Mouse (Mus musculus): ENCODE measurements around the gene Aspscr1. TPM values are rescaled to one million over a fixed set of nuclear protein-coding genes. Genes with fewer than 3 reads are reported as not detected.
"Not testable (repeated sequence)": the region's sequence is repeated elsewhere in the genome, so short reads cannot be mapped to it uniquely, and the experiment has no call there.

The Aspscr1 gene
- polyA plus RNA-seq, 1 experiment from 2014 or later, result 105 TPM

GRCm38 (mm10) chr11:120721124-120722066, 48.6 kb downstream of the Aspscr1 start, which contains the start of gene Rac3:
TSS of gene Rac3 (plus strand) at chr11:120721470.
- H3K27me3 ChIP-seq (replicated peaks), result 0 out of 2 replicates have a peak, but pooled peaks cover 3% of the 10 kb centered on the region
- under 1% methylated on average over 87 of the region's 90 CpGs for WGBS
- no peaks in the 10 kb centered on the region for H3K9me3 ChIP-seq
- H3K4me1 ChIP-seq, result peaks cover 19% of the 10 kb centered on the region
- H3K4me2 ChIP-seq, result peak within 1 kb of the TSS; percentile 98
- H3K9ac ChIP-seq, result peak within 1 kb of the TSS; percentile 55
- peak; percentile 65 for ATAC-seq (ENCODE audit: insufficient read depth, low FRiP score, low read depth)
- peak within 1 kb of the TSS; percentile 56 for H3K4me3 ChIP-seq (replicated peaks)
- 0 out of 2 replicates have a peak, but pooled peaks cover 7% of the 10 kb centered on the region for H3K36me3 ChIP-seq
- 0 out of 2 replicates have a peak within 1 kb of the TSS, but pooled peaks have one; percentile 8 for H3K27ac ChIP-seq

DNA sequence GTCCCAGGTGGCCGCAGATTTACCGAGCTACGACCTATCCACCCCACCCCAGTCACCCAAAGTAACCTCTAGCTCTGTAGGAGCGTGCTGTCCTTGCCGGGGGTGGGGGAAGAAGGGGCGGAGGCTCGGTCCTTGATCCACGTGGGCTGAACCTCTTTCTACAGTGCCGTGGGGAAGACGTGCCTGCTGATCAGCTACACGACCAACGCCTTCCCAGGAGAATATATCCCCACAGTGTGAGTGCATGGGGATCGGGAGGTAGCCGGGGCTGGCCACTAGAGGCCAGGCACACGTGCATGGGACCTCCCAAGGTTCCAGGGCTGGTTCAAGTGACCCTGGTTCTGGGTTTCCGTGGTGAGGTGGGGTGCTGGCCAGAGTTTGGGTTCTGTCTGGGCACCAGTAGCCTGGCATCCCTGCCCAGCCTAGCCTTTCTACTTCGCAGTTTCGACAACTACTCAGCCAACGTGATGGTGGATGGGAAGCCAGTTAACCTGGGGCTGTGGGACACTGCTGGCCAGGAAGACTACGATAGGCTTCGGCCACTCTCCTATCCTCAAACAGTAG, 49.4 kb downstream of the Aspscr1 start:
- Histone ChIP-seq H3K4me3 (replicated peaks) (peak overlapping the region; percentile 56), H3K9ac (peak overlapping the region; percentile 55), H3K4me2 (peak overlapping the region; percentile 98), H3K9me3 (no peaks in the 10 kb centered on the region), H3K36me3 (0 out of 2 replicates have a peak, but pooled peaks cover 7% of the 10 kb centered on the region), H3K27me3 (replicated peaks) (0 out of 2 replicates have a peak, but pooled peaks cover 3% of the 10 kb centered on the region), H3K4me1 (peaks cover 25% of the 10 kb centered on the region), H3K27ac (no peak overlapping the region)
- ATAC-seq (ENCODE audit: insufficient read depth, low FRiP score, low read depth), result no peak
- WGBS, result 22% methylated on average over 21 of the region's 21 CpGs

DNA sequence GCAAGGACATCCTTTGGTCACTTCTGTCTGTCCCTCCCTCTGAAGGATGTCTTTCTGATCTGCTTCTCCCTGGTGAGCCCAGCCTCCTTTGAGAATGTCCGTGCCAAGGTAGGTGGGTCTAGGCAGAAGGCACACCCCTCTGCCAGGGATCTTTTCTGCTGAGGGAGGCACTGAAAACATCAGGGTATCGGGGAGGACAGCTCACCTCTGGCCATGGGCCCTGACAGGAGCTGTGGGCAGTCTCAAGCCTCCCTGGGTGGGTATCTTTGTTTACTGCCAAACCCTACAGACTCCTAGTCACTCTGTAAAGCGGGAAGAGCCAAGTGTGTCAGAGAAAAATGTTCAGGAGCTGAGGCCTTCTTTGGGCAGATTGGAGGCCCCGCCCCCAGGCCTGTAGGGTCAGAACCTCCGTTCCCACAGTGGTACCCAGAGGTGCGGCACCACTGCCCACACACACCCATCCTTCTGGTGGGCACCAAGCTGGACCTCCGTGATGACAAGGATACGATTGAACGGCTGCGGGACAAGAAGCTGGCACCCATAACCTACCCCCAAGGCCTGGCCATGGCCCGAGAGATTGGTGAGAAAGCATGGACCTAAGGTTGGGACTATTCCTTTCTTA, 50.1 kb downstream of the Aspscr1 start:
- Histone ChIP-seq H3K4me1 (peaks cover 25% of the 10 kb centered on the region), H3K4me3 (replicated peaks) (no peak overlapping the region)
- WGBS, result 85% methylated on average over 11 of the region's 11 CpGs

DNA sequence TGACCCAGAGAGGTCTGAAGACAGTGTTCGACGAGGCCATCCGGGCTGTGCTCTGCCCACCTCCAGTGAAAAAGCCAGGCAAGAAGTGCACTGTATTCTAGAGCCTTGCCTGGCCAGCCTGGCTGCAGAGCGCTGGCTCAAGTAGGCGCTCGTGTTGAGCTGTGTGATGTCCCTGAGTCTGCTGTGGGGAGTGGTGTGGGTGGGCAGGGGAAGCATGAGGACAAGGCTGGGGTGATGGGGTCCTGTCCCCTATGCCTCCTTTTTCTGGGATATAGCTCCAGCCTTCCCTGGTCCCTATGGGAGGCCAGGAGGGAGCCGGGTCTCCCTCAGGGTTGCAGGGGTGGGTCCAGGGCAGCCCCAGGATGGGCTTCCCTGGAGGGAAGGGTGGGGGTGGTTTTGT, 50.7 kb downstream of the Aspscr1 start:
- Histone ChIP-seq H3K9ac (no peak overlapping the region), H3K27ac (no peak overlapping the region), H3K27me3 (replicated peaks) (0 out of 2 replicates have a peak, but pooled peaks cover 3% of the 10 kb centered on the region), H3K4me3 (replicated peaks) (no peak overlapping the region), H3K4me1 (peaks cover 25% of the 10 kb centered on the region), H3K4me2 (no peak overlapping the region), H3K36me3 (0 out of 2 replicates have a peak, but pooled peaks cover 7% of the 10 kb centered on the region), H3K9me3 (no peaks in the 10 kb centered on the region)
- WGBS, result 92% methylated on average over 7 of the region's 7 CpGs
- no peak for ATAC-seq (ENCODE audit: insufficient read depth, low FRiP score, low read depth)

More for the DNA sequence above, 50.1 kb downstream of the Aspscr1 start:
- Histone ChIP-seq H3K36me3 (0 out of 2 replicates have a peak, but pooled peaks cover 7% of the 10 kb centered on the region), H3K9me3 (no peaks in the 10 kb centered on the region), H3K27me3 (replicated peaks) (0 out of 2 replicates have a peak, but pooled peaks cover 3% of the 10 kb centered on the region), H3K27ac (no peak overlapping the region), H3K4me2 (no peak overlapping the region), H3K9ac (no peak overlapping the region)
- ATAC-seq (ENCODE audit: insufficient read depth, low FRiP score, low read depth), result no peak

DNA sequence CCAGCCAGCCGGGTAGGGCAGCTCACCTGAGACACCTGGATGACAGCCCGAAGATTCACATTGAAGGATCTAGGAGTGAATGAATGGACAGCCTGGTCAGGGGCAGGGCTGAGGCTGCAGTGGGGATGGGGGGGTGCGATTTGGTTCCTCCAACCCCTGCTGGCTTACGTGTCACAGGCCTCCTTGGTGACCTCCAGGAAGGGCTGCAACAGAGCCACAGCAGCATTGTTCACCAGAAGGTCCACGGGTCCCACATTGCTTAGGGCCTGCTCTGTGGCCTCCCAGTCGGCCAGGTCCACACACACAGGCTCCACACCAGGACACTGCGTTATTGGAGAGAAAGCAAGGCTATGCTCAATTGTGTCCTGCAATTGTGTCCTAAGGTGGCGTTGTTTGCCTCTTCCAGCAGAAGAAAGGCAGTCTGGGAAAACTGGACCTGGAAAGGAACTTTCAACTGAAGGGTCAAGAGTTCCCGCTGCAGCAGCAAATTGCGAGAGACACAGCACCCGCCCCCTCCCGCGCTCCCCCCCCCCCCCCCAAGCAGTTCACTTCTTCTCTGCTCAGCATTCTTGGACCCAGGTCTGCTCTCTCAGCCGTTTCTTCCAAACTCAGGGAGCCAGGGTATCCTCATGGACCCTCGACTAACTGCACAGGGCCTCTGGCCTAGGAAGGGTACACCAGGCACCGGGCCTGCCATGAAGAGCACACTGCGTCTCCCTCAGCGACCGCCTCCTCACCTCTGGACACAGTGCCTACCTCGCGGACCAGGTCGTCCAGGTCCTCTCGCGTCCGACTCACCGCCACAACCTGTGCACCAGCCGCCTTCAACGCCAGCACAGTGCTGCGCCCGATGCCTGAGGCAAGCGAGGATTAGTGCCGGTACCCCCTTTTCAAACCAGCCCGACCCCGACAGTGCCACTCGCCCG, 53.7 kb downstream of the Aspscr1 start:
- H3K9ac ChIP-seq, result peak overlapping the region; percentile 34; the same call in 1 of the 2 replicates
- H3K4me2 ChIP-seq, result peak overlapping the region; percentile 95
- 17% methylated on average over 34 of the region's 36 CpGs for WGBS
- H3K9me3 ChIP-seq, result no peaks in the 10 kb centered on the region
- peak overlapping the region; percentile 21; the same call in 1 of the 2 replicates for H3K27ac ChIP-seq
- H3K27me3 ChIP-seq (replicated peaks), result 0 out of 2 replicates have a peak, but pooled peaks cover 3% of the 10 kb centered on the region
- no peaks in the 10 kb centered on the region for H3K36me3 ChIP-seq
- H3K4me3 ChIP-seq (replicated peaks), result peak overlapping the region; percentile 73
- H3K4me1 ChIP-seq, result peaks cover 18% of the 10 kb centered on the region
- peak; percentile 41; the same call in 1 of the 2 replicates for ATAC-seq (ENCODE audit: insufficient read depth, low FRiP score, low read depth)

- peaks cover 15% of the 10 kb centered on the region for H3K4me1 ChIP-seq
- H3K9ac ChIP-seq, result peak within 1 kb of the TSS; percentile 34; the same call in 1 of the 2 replicates
- H3K27ac ChIP-seq, result peak within 1 kb of the TSS; percentile 21; the same call in 1 of the 2 replicates
- no peaks in the 10 kb centered on the region for H3K36me3 ChIP-seq
- H3K9me3 ChIP-seq, result no peaks in the 10 kb centered on the region
- H3K4me2 ChIP-seq, result peak within 1 kb of the TSS; percentile 95
- peak; percentile 89 for ATAC-seq (ENCODE audit: insufficient read depth, low FRiP score, low read depth)
- 0 out of 2 replicates have a peak, but pooled peaks cover 3% of the 10 kb centered on the region for H3K27me3 ChIP-seq (replicated peaks)
- peak within 1 kb of the TSS; percentile 73 for H3K4me3 ChIP-seq (replicated peaks)
- WGBS, result under 1% methylated on average over 14 of the region's 14 CpGs
Observed at GRCm38 (mm10) chr11:120727169-120727527, 54.4 kb downstream of the Aspscr1 start, which contains the start of gene Dcxr. TSS of gene Dcxr (minus strand) at chr11:120727281.

- H3K4me1 ChIP-seq, result peaks cover 12% of the 10 kb centered on the region
- no peaks in the 10 kb centered on the region for H3K9me3 ChIP-seq
- H3K27me3 ChIP-seq (replicated peaks), result no peaks in the 10 kb centered on the region
- no peak overlapping the region for H3K27ac ChIP-seq
- no peak for ATAC-seq (ENCODE audit: insufficient read depth, low FRiP score, low read depth)
- no peak overlapping the region for H3K4me3 ChIP-seq (replicated peaks)
- 56% methylated on average over 12 of the region's 12 CpGs for WGBS
- H3K4me2 ChIP-seq, result peak overlapping the region; percentile 95; the same call in 1 of the 2 replicates
- no peak overlapping the region for H3K9ac ChIP-seq
- H3K36me3 ChIP-seq, result no peaks in the 10 kb centered on the region
Observed at GRCm38 (mm10) chr11:120727564-120727963, 54.8 kb downstream of the Aspscr1 start.

DNA sequence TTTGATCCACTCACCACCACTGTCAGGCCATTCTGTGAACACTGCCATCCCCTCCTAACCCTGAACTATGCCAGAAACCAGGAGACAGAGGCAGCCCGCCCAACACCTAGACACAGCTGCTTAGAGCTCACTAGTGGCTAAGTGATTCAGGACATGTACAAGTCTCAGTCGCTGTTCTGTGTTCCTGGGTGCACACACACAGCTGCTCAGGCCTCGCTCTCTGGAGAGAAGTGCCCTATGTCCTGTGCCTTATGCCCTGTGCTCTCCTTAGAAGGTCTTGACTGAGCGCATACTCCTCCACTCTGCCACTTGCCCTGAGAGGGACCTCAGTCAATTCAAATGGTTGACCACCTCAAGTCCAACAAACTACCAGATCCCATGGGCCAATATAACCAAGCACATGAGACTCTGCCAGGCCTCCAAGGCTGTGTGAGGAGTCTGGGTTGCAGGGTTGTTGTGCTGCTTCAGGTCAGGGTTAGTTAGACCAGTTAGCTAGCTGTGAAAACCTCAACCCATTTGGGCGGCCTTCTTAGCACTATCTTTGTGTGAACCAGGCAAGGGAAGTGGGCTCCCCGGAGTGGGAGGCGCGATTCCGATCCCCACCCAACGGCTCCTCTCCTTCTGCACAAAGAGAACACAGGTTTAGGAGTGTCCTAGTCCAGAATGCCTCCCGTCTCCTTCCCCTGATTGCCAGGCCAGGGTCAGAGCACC, 55.9 kb downstream of the Aspscr1 start:
- Histone ChIP-seq H3K9me3 (no peaks in the 10 kb centered on the region), H3K4me1 (peaks cover 14% of the 10 kb centered on the region), H3K27me3 (replicated peaks) (no peaks in the 10 kb centered on the region), H3K4me3 (replicated peaks) (no peak overlapping the region), H3K27ac (no peak overlapping the region), H3K36me3 (no peaks in the 10 kb centered on the region), H3K9ac (no peak overlapping the region), H3K4me2 (no peak overlapping the region; the same call in 1 of the 2 replicates)
- WGBS, result 72% methylated on average over 11 of the region's 11 CpGs
- no peak for ATAC-seq (ENCODE audit: insufficient read depth, low FRiP score, low read depth)

DNA sequence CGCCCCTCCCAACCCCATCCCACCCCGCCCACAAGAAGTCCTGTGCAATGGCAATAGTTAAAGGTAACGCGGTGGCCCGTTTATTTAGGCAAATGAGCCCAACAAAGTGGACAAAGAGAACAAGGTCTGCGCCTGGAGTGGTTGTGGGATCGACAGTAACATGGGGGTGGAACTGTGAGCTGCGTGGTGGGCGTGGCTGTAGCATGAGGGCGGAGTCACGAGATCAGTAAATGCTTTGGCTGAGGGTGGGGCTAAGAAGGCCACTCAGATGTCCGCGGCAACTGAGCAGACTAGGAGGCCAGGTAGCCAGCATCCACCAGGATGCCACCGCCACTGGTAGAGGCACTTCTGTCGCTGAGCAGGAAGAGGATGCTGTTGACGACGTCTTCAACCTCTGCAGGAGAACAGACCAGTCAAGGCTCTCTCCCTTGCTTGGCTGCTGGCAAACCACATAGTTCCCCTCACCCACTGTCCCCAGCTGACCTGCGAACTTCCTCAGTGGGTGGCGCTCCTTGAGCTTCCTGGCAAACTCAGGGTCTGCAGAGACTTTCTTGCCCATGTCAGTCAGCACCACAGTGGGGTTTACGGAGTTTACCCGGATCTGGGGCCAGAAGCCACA, 56.8 kb downstream of the Aspscr1 start:
- not testable (repeated sequence) for H3K9me3 ChIP-seq; ATAC-seq (ENCODE audit: insufficient read depth, low FRiP score, low read depth); H3K36me3 ChIP-seq; H3K27me3 ChIP-seq (replicated peaks); H3K9ac ChIP-seq; H3K27ac ChIP-seq
- WGBS, result 2% methylated on average over 18 of the region's 21 CpGs
- peak overlapping the region; percentile 49 for H3K4me2 ChIP-seq
- H3K4me3 ChIP-seq (replicated peaks), result peak overlapping the region; percentile 11; the same call in 1 of the 2 replicates
- peaks cover 14% of the 10 kb centered on the region for H3K4me1 ChIP-seq

- Histone ChIP-seq H3K4me2 (no peak overlapping the region), H3K27me3 (replicated peaks) (no peaks in the 10 kb centered on the region), H3K4me1 (peaks cover 14% of the 10 kb centered on the region), H3K36me3 (no peaks in the 10 kb centered on the region), H3K27ac (no peak overlapping the region), H3K4me3 (replicated peaks) (no peak overlapping the region), H3K9me3 (no peaks in the 10 kb centered on the region), H3K9ac (no peak overlapping the region)
- 89% methylated on average over 10 of the region's 10 CpGs for WGBS
- no peak for ATAC-seq (ENCODE audit: insufficient read depth, low FRiP score, low read depth)
Observed at GRCm38 (mm10) chr11:120730331-120730870, 57.6 kb downstream of the Aspscr1 start.

All from stomach, embryonic 15.5 days (tissue).